Mouse (Mus musculus) CH12.LX (cell line): ENCODE data around the gene Gh. TPM values are rescaled to one million over a fixed set of nuclear protein-coding genes. Genes with fewer than 3 reads are reported as not detected.

ENCODE experiments used
- DNase-seq: peaks from one replicate; pipeline ENCODE4 v3.0.0-alpha.2; 2013; ENCODE audit errors: extremely low read depth
- H3K27ac ChIP-seq: 2 replicates; pipeline ENCODE4 v1.5.1; 2012; ENCODE audit warnings: low read depth, mild to moderate bottlenecking, control low read depth, moderate library complexity; ENCODE audit not compliant: insufficient read depth
- H3K27me3 ChIP-seq: replicated peaks from 2 replicates; pipeline ENCODE3; 2012; ENCODE audit warnings: inconsistent platforms
- H3K36me3 ChIP-seq, 2 experiments: replicated peaks in 1 of 2; 2 replicates each; pipeline versions ENCODE3 to v1.6.1; 2012; ENCODE audit warnings: inconsistent platforms in 1 of 2, low read length in 1 of 2, mild to moderate bottlenecking in 1 of 2, mixed read lengths in 1 of 2, moderate library complexity in 1 of 2; ENCODE audit not compliant: control insufficient read depth in 1 of 2, insufficient read depth in 1 of 2
- H3K4me1 ChIP-seq, 2 experiments: 2 replicates each; pipeline ENCODE4 v1.6.1; 2012; ENCODE audit warnings: inconsistent platforms in 1 of 2, moderate library complexity in 1 of 2; ENCODE audit not compliant: insufficient read depth in 2 of 2, control insufficient read depth in 1 of 2
- H3K4me2 ChIP-seq: 2 replicates; pipeline ENCODE4 v1.6.1; 2012; ENCODE audit warnings: low read depth, mild to moderate bottlenecking, control low read depth; ENCODE audit not compliant: poor library complexity, insufficient read depth, severe bottlenecking
- H3K4me3 ChIP-seq, 3 experiments: fragments of 150-350 bp in 1 of 3; sonication (generic) in 1 of 3; replicated peaks in 1 of 3; 2 replicates each; pipeline versions ENCODE3 to v1.5.1; 2011 to 2012; ENCODE audit warnings: low read depth in 2 of 3, low read length in 2 of 3, mild to moderate bottlenecking in 2 of 3, moderate library complexity in 2 of 3, control low read depth in 1 of 3, improper control_type of control experiment in 1 of 3, inconsistent platforms in 1 of 3, mixed read lengths in 1 of 3; ENCODE audit not compliant: poor library complexity in 1 of 3
- H3K79me2 ChIP-seq: replicated peaks from 2 replicates; pipeline ENCODE4 v1.6.1; 2012; ENCODE audit warnings: mild to moderate bottlenecking, moderate library complexity; ENCODE audit not compliant: control insufficient read depth, poor library complexity, insufficient read depth, severe bottlenecking; ENCODE audit errors: extremely low read depth
- H3K9ac ChIP-seq: 2 replicates; pipeline ENCODE4 v1.6.1; 2012; ENCODE audit warnings: low read depth, mild to moderate bottlenecking, control low read depth, moderate library complexity; ENCODE audit not compliant: insufficient read depth
- H3K9me3 ChIP-seq: replicated peaks from 2 replicates; pipeline ENCODE3; 2012; ENCODE audit warnings: low read length, inconsistent platforms, mixed read lengths
- BHLHE40 ChIP-seq: IDR thresholded peaks from 2 replicates; pipeline ENCODE4 v1.6.1; 2011; ENCODE audit warnings: mild to moderate bottlenecking, low read depth, low read length, improper control_type of control experiment
- CHD1 ChIP-seq: IDR thresholded peaks from 2 replicates; pipeline ENCODE4 v1.6.1; 2012; ENCODE audit warnings: low read depth, low read length, improper control_type of control experiment, inconsistent platforms
- CHD2 ChIP-seq: IDR thresholded peaks from 2 replicates; pipeline ENCODE4 v1.6.1; 2011; ENCODE audit warnings: low read length, improper control_type of control experiment
- ELF1 ChIP-seq: IDR thresholded peaks from 2 replicates; pipeline ENCODE4 v1.6.1; 2014; ENCODE audit warnings: low read depth, mild to moderate bottlenecking, inconsistent platforms, low read length, improper control_type of control experiment
- EP300 ChIP-seq: IDR thresholded peaks from 2 replicates; pipeline ENCODE4 v1.6.1; 2011; ENCODE audit warnings: low read length, improper control_type of control experiment
- ETS1 ChIP-seq: conservative IDR thresholded peaks from 2 replicates; pipeline ENCODE4 v1.6.1; 2012; ENCODE audit warnings: low read depth, mild to moderate bottlenecking, inconsistent platforms, low read length, improper control_type of control experiment, moderate library complexity
- HCFC1 ChIP-seq: IDR thresholded peaks from 2 replicates; pipeline ENCODE4 v1.6.1; 2012; ENCODE audit warnings: low read depth, mild to moderate bottlenecking, inconsistent platforms, low read length, improper control_type of control experiment
- IRF4 ChIP-seq: IDR thresholded peaks from 2 replicates; pipeline ENCODE4 v1.6.1; 2014; ENCODE audit warnings: low read depth, mild to moderate bottlenecking, inconsistent platforms, low read length, improper control_type of control experiment
- JUN ChIP-seq: IDR thresholded peaks from 2 replicates; pipeline ENCODE4 v1.6.1; 2011; ENCODE audit warnings: low read depth, mild to moderate bottlenecking, low read length, improper control_type of control experiment, moderate library complexity; ENCODE audit not compliant: insufficient read depth
- MAFK ChIP-seq: IDR thresholded peaks from 2 replicates; pipeline ENCODE4 v1.6.1; 2011; ENCODE audit warnings: low read length, improper control_type of control experiment; ENCODE audit not compliant: insufficient replicate concordance
- MAX ChIP-seq: IDR thresholded peaks from 2 replicates; pipeline ENCODE4 v1.6.1; 2011; ENCODE audit warnings: low read length, improper control_type of control experiment
- MAZ ChIP-seq: IDR thresholded peaks from 2 replicates; pipeline ENCODE4 v1.6.1; 2012; ENCODE audit warnings: low read depth, mild to moderate bottlenecking, inconsistent platforms, low read length, improper control_type of control experiment, moderate library complexity
- MEF2A ChIP-seq: IDR thresholded peaks from 2 replicates; pipeline ENCODE4 v1.6.1; 2014; ENCODE audit warnings: low read depth, mild to moderate bottlenecking, inconsistent platforms, low read length, improper control_type of control experiment, borderline replicate concordance
- MXI1 ChIP-seq: IDR thresholded peaks from 2 replicates; pipeline ENCODE4 v1.6.1; 2011; ENCODE audit warnings: mild to moderate bottlenecking, low read depth, low read length, improper control_type of control experiment
- NELFE ChIP-seq: IDR thresholded peaks from 2 replicates; pipeline ENCODE4 v1.6.1; 2011; ENCODE audit warnings: low read depth, low read length, improper control_type of control experiment
- POLR2A ChIP-seq: IDR thresholded peaks from 2 replicates; pipeline ENCODE4 v1.6.1; 2011; ENCODE audit warnings: low read depth, mild to moderate bottlenecking, improper control_type of control experiment, low read length
- POLR2AphosphoS2 ChIP-seq: IDR thresholded peaks from 2 replicates; pipeline ENCODE4 v1.6.1; 2011; ENCODE audit warnings: low read depth, low read length, improper control_type of control experiment
- RCOR1 ChIP-seq: conservative IDR thresholded peaks from 2 replicates; pipeline ENCODE4 v1.6.1; 2012; ENCODE audit warnings: low read depth, mild to moderate bottlenecking, inconsistent platforms, low read length, improper control_type of control experiment
- SIN3A ChIP-seq: IDR thresholded peaks from 2 replicates; pipeline ENCODE4 v1.6.1; 2012; ENCODE audit warnings: low read length, improper control_type of control experiment, inconsistent platforms
- SMC3 ChIP-seq: IDR thresholded peaks from 2 replicates; pipeline ENCODE4 v1.6.1; 2011; ENCODE audit warnings: low read depth, low read length, improper control_type of control experiment
- TBP ChIP-seq: conservative IDR thresholded peaks from 2 replicates; pipeline ENCODE4 v1.6.1; 2011; ENCODE audit warnings: low read depth, low read length, improper control_type of control experiment
- TCF12 ChIP-seq: IDR thresholded peaks from 2 replicates; pipeline ENCODE4 v1.6.1; 2014; ENCODE audit warnings: low read depth, mild to moderate bottlenecking, inconsistent platforms, low read length, improper control_type of control experiment
- UBTF ChIP-seq: IDR thresholded peaks from 2 replicates; pipeline ENCODE4 v1.6.1; 2012; ENCODE audit warnings: low read depth, mild to moderate bottlenecking, inconsistent platforms, low read length, improper control_type of control experiment, moderate library complexity
- ZMIZ1 ChIP-seq: IDR thresholded peaks from 2 replicates; pipeline ENCODE4 v1.6.1; 2012; ENCODE audit warnings: low read depth, mild to moderate bottlenecking, inconsistent platforms, low read length, improper control_type of control experiment
- ZNF384 ChIP-seq: IDR thresholded peaks from 2 replicates; pipeline ENCODE4 v1.6.1; 2012; ENCODE audit warnings: low read depth, low read length, improper control_type of control experiment, inconsistent platforms
- dilution Hi-C: fragments of 300-500 bp; cut with MboI; formaldehyde crosslinking; loops from 2 replicates; pipeline ENCODE4 v1.14.3; 2020; ENCODE audit warnings: low sequenced_read_pairs; ENCODE audit not compliant: extremely low pct_unique_long_range_greater_than_20kb, extremely low pct_ligation_motif_present
- in situ Hi-C: fragments of 300-500 bp; cut with MboI; formaldehyde crosslinking; loops from 3 replicates; pipeline ENCODE4 v1.14.3; 2019; ENCODE audit warnings: low sequenced_read_pairs, low pct_ligation_motif_present, low pct_unique_long_range_greater_than_20kb, mixed read lengths
- polyA plus RNA-seq: library from polyadenylated mRNA; unstranded; fragments of >175 nt; gene quantifications from 2 replicates; pipeline ENCODE4 v1.2.1, GENCODE M21; 2012; ENCODE audit warnings: low read depth; ENCODE audit not compliant: insufficient read length
- total RNA-seq, 2 experiments: library from RNA; depleted of rRNA; stranded (reverse); fragments of 300-350 nt in 1 of 2; fragments of >200 nt in 1 of 2; gene quantifications; 2 replicates each; pipeline ENCODE4 v1.2.3; 2012 to 2014

The Gh gene
- total and polyA plus RNA-seq, 3 experiments, result 0.38 to 1.0 (median 0.68) TPM

GRCm38 (mm10) chr11:106310123-106310522 lies 8.5 kb upstream of the Gh start:
- Histone ChIP-seq H3K9ac (peak overlapping the region; percentile 57), H3K79me2 (peaks cover 37% of the 10 kb centered on the region), H3K4me3 (peak overlapping the region in 2 of 3 experiments; percentile 18 to 75), H3K9me3 (no peaks in the 10 kb centered on the region), H3K4me1 (peaks cover 40 to 72% of the 10 kb centered on the region in 2 experiments), H3K36me3 (peaks cover 34 to 35% of the 10 kb centered on the region in 2 experiments), H3K27me3 (no peaks in the 10 kb centered on the region), H3K4me2 (peak overlapping the region; percentile 55), H3K27ac (peak overlapping the region; percentile 99)
- TF ChIP-seq EP300 (peak; percentile 86), IRF4 (peak; percentile 75; the same call in 1 of the 2 replicates), BHLHE40 (peak; percentile 81), CHD2 (peak; percentile 80), MEF2A (peak; percentile 98), POLR2AphosphoS2 (peak; percentile 87), MAZ (peak; percentile 97), POLR2A (peak; percentile 78), TCF12 (peak; percentile 92), HCFC1 (no peak; the same call in 1 of the 2 replicates), SMC3 (peak; percentile 31; the same call in 1 of the 2 replicates), MAX (peak; percentile 57; the same call in 1 of the 2 replicates), NELFE (peak; percentile 42; the same call in 1 of the 2 replicates), JUN (no peak), ZMIZ1 (peak; percentile 85), UBTF (0 out of 2 replicates have a peak, but pooled peaks have one; percentile 20), ETS1 (peak; percentile 84), CHD1 (no peak; the same call in 1 of the 2 replicates), MAFK (0 out of 2 replicates have a peak, but pooled peaks have one; percentile 54), ZNF384 (no peak), ELF1 (0 out of 2 replicates have a peak, but pooled peaks have one; percentile 35), TBP (peak; percentile 63; the same call in 1 of the 2 replicates), SIN3A (peak; percentile 92), RCOR1 (no peak; the same call in 1 of the 2 replicates), MXI1 (peak; percentile 45; the same call in 1 of the 2 replicates)
- peak; percentile 93 for DNase-seq
- in situ Hi-C loops, result loop anchor here (25.0 kb wide), 1 partner anchor 452 kb away; the partner anchor contains the start of genes Milr1 and Pecam1
- dilution Hi-C loops, result no loop called here
